Comparison of ENCODE assay signal across 27 mouse cellular contexts in genomic region chr19:42566283-42567019, GRCm38 (mm10). TPM values are rescaled to one million over a fixed set of nuclear protein-coding genes. Genes with fewer than 3 reads are reported as not detected.
A peak's percentile ranks its signal among the peaks of the same experiment; 100 is the strongest.
DNase-seq lines count a peak whose midpoint lies in the region; ATAC-seq and TF ChIP-seq lines count a peak whose summit lies in the region.
"Had no signal": no experiment of that assay in that cellular context is flagged by ENCODE, and none has a peak within 500 bp of the region (broad histone marks: within the 10 kb centered on the region; RNA-seq: fewer than 3 reads in every experiment).

No protein-coding gene starts in this region.

- H3K27ac ChIP-seq in gastrocnemius, adult 2 months, result no peak overlapping the region; the same call in 1 of the 2 replicates
- H3K27ac ChIP-seq in lung, embryonic 16.5 days (ENCODE audit: low read length), result peak overlapping the region; percentile 36; the same call in 1 of the 2 replicates
- no peak overlapping the region for H3K27ac ChIP-seq in neural tube, embryonic 15.5 days (replicated peaks)
- no peak overlapping the region for H3K27ac ChIP-seq in midbrain, embryonic 10.5 days (replicated peaks)
- H3K27ac ChIP-seq: embryonic facial prominence, embryonic 12.5 days; forebrain, embryonic 13.5 days; hindbrain, embryonic 15.5 days; limb, embryonic 13.5 days; liver, embryonic 15.5 days; midbrain, embryonic 15.5 days; stomach, embryonic 15.5 days had no signal

- no peak overlapping the region for H3K9ac ChIP-seq in lung, embryonic 16.5 days (ENCODE audit: low read length)
- no peak overlapping the region for H3K9ac ChIP-seq in neural tube, embryonic 15.5 days (replicated peaks)
- H3K9ac ChIP-seq: embryonic facial prominence, embryonic 12.5 days; forebrain, embryonic 13.5 days; hindbrain, embryonic 15.5 days; limb, embryonic 13.5 days; liver, embryonic 15.5 days; midbrain, embryonic 15.5 days; stomach, embryonic 15.5 days had no signal

- no peak for TF ChIP-seq CTCF in gastrocnemius, adult 2 months (IDR thresholded peaks at IDR 0.05)

- WGBS in lung, embryonic 16.5 days, result 71% methylated on average over 4 of the region's 4 CpGs
- 92% methylated on average over 4 of the region's 4 CpGs for WGBS in neural tube, embryonic 15.5 days
- WGBS in midbrain, embryonic 10.5 days, result 96% methylated on average over 4 of the region's 4 CpGs

- intact Hi-C loops in gastrocnemius, adult 2 months (cut with DNase I), result no loop called here

- H3K36me3 ChIP-seq in lung, embryonic 16.5 days (ENCODE audit: control insufficient read depth, insufficient read depth, low read length), result peaks cover 3% of the 10 kb centered on the region; the same call in 1 of the 2 replicates
- no peaks in the 10 kb centered on the region; the same call in 1 of the 2 replicates for H3K36me3 ChIP-seq in neural tube, embryonic 15.5 days
- H3K36me3 ChIP-seq in midbrain, embryonic 10.5 days, result peaks cover 34% of the 10 kb centered on the region
- H3K36me3 ChIP-seq: hindbrain, embryonic 15.5 days; midbrain, embryonic 15.5 days had no signal

- H3K4me2 ChIP-seq in lung, embryonic 16.5 days (ENCODE audit: low read depth, low read length), result no peak overlapping the region
- H3K4me2 ChIP-seq in neural tube, embryonic 15.5 days, result no peak overlapping the region
- H3K4me2 ChIP-seq: embryonic facial prominence, embryonic 12.5 days; forebrain, embryonic 13.5 days; hindbrain, embryonic 15.5 days; limb, embryonic 13.5 days; liver, embryonic 15.5 days; midbrain, embryonic 15.5 days; stomach, embryonic 15.5 days had no signal

- H3K4me1 ChIP-seq in lung, embryonic 16.5 days (replicated peaks; ENCODE audit: control insufficient read depth, insufficient read depth, low read length), result no peaks in the 10 kb centered on the region
- H3K4me1 ChIP-seq in neural tube, embryonic 15.5 days, result 0 out of 2 replicates have a peak, but pooled peaks cover 6% of the 10 kb centered on the region
- peaks cover 11% of the 10 kb centered on the region; the same call in 1 of the 2 replicates for H3K4me1 ChIP-seq in midbrain, embryonic 10.5 days
- H3K4me1 ChIP-seq: embryonic facial prominence, embryonic 12.5 days; limb, embryonic 13.5 days; liver, embryonic 15.5 days; stomach, embryonic 15.5 days had no signal

- ATAC-seq in lung, embryonic 16.5 days (ENCODE audit: low read depth), result peak; percentile 79; the same call in 1 of the 2 replicates
- ATAC-seq in neural tube, embryonic 15.5 days (ENCODE audit: low FRiP score), result no peak
- ATAC-seq: forebrain, embryonic 13.5 days; intestine, postnatal 0 days; midbrain, embryonic 15.5 days had no signal

- no peaks in the 10 kb centered on the region for H3K27me3 ChIP-seq in lung, embryonic 16.5 days (ENCODE audit: control insufficient read depth, insufficient read depth, low read depth, low read length)
- no peaks in the 10 kb centered on the region for H3K27me3 ChIP-seq in neural tube, embryonic 15.5 days (replicated peaks)
- no peaks in the 10 kb centered on the region for H3K27me3 ChIP-seq in midbrain, embryonic 10.5 days (ENCODE audit: low read depth, poor library complexity, severe bottlenecking)
- H3K27me3 ChIP-seq: embryonic facial prominence, embryonic 12.5 days; forebrain, embryonic 13.5 days; hindbrain, embryonic 15.5 days; limb, embryonic 13.5 days; liver, embryonic 15.5 days; megakaryocyte, embryonic 14.5 days; midbrain, embryonic 15.5 days; stomach, embryonic 15.5 days had no signal

- peak; percentile 35 for DNase-seq in gastrocnemius, adult 2 months
- no peak for DNase-seq in gastrocnemius, postnatal 4 days (ENCODE audit: low spot score in 2 of 2)
- DNase-seq in kidney, postnatal 14 days, result peak; percentile 22
- no peak for DNase-seq in kidney, postnatal 4 days
- peak; percentile 48 for DNase-seq in 3T3-L1 (ENCODE audit: low read depth, low spot score)
- DNase-seq in midbrain, embryonic 10.5 days (ENCODE audit: low spot score), result no peak
- DNase-seq: adrenal gland, adult 8-10 months; B cell, adult 2 months; cerebellum, adult 11 months; gastrocnemius, postnatal 36 days; heart, postnatal 4 days; layer of hippocampus, postnatal 36 days; right cerebral cortex, postnatal 25 days; thymus, postnatal 14 days had no signal

- no peaks in the 10 kb centered on the region for H3K9me3 ChIP-seq in lung, embryonic 16.5 days (ENCODE audit: control insufficient read depth, low read length)
- H3K9me3 ChIP-seq in neural tube, embryonic 15.5 days (replicated peaks), result no peaks in the 10 kb centered on the region
- no peaks in the 10 kb centered on the region for H3K9me3 ChIP-seq in midbrain, embryonic 10.5 days (replicated peaks)
- H3K9me3 ChIP-seq: embryonic facial prominence, embryonic 12.5 days; forebrain, embryonic 13.5 days; hindbrain, embryonic 15.5 days; limb, embryonic 13.5 days; liver, embryonic 15.5 days; megakaryocyte, embryonic 14.5 days; midbrain, embryonic 15.5 days; stomach, embryonic 15.5 days had no signal

- no peak overlapping the region for H3K4me3 ChIP-seq in gastrocnemius, adult 2 months
- H3K4me3 ChIP-seq in lung, embryonic 16.5 days (ENCODE audit: low read length), result no peak overlapping the region
- no peak overlapping the region for H3K4me3 ChIP-seq in neural tube, embryonic 15.5 days (replicated peaks)
- H3K4me3 ChIP-seq in midbrain, embryonic 10.5 days, result no peak overlapping the region
- H3K4me3 ChIP-seq: embryonic facial prominence, embryonic 12.5 days; erythroblast, embryonic 14.5 days; forebrain, embryonic 13.5 days; hindbrain, embryonic 15.5 days; limb, embryonic 13.5 days; liver, embryonic 15.5 days; megakaryocyte, embryonic 14.5 days; midbrain, embryonic 15.5 days; stomach, embryonic 15.5 days had no signal

RNA-seq across cellular contexts. Expression of gene Loxl4, which starts 46.2 kb away (rescaled TPM):
- 1 to 10 TPM; 1.5 to 3.9 TPM for total RNA-seq in gastrocnemius, adult 2 months (2021)
- 1 to 10 TPM; 1.5 to 2.4 TPM for total RNA-seq in gastrocnemius, postnatal 4 days (2021)
- polyA plus RNA-seq in lung, embryonic 16.5 days (2015; fragmentation: Nextera tagmentation; extraction: Ambion mirVana), result 0.67 and 0.94 TPM in 2 replicates
- 0.41 and 0.59 TPM in 2 replicates for polyA plus RNA-seq in neural tube, embryonic 15.5 days (2015; fragmentation: Nextera tagmentation; extraction: Ambion mirVana)
- polyA plus RNA-seq in midbrain, embryonic 10.5 days (2016; fragmentation: Nextera tagmentation; extraction: Ambion mirVana), result 0.19 and 0.25 TPM in 2 replicates
- total RNA-seq: neutrophil, adult 5-6 weeks had no signal
- polyA plus RNA-seq: erythroblast, embryonic 14.5 days; hindbrain, embryonic 15.5 days had no signal

RNA-seq across cellular contexts. Expression of gene R3hcc1l, which starts 47.9 kb away (rescaled TPM):
- total RNA-seq in gastrocnemius, adult 2 months (2021), result 10 to 100 TPM; 13.4 to 20.7 TPM
- total RNA-seq in gastrocnemius, postnatal 4 days (2021), result 10 to 100 TPM; 15.0 to 16.7 TPM
- 19.2 and 20.1 TPM in 2 replicates for polyA plus RNA-seq in lung, embryonic 16.5 days (2015; fragmentation: Nextera tagmentation; extraction: Ambion mirVana)
- polyA plus RNA-seq in neural tube, embryonic 15.5 days (2015; fragmentation: Nextera tagmentation; extraction: Ambion mirVana), result 13.3 and 17.6 TPM in 2 replicates
- polyA plus RNA-seq in midbrain, embryonic 10.5 days (2016; fragmentation: Nextera tagmentation; extraction: Ambion mirVana), result 23.3 and 23.7 TPM in 2 replicates

Comparison
In these comparisons a context has a peak if more than half of its experiments do, and no peak if none do; other contexts are left out.
1. DNase-seq: peak in gastrocnemius, adult 2 months (single experiment), kidney, postnatal 14 days (single experiment) and 3T3-L1 (single experiment); none in gastrocnemius, postnatal 4 days (0 of 2), kidney, postnatal 4 days (0 of 2) and midbrain, embryonic 10.5 days (single experiment).